In the genomic region with DNA sequence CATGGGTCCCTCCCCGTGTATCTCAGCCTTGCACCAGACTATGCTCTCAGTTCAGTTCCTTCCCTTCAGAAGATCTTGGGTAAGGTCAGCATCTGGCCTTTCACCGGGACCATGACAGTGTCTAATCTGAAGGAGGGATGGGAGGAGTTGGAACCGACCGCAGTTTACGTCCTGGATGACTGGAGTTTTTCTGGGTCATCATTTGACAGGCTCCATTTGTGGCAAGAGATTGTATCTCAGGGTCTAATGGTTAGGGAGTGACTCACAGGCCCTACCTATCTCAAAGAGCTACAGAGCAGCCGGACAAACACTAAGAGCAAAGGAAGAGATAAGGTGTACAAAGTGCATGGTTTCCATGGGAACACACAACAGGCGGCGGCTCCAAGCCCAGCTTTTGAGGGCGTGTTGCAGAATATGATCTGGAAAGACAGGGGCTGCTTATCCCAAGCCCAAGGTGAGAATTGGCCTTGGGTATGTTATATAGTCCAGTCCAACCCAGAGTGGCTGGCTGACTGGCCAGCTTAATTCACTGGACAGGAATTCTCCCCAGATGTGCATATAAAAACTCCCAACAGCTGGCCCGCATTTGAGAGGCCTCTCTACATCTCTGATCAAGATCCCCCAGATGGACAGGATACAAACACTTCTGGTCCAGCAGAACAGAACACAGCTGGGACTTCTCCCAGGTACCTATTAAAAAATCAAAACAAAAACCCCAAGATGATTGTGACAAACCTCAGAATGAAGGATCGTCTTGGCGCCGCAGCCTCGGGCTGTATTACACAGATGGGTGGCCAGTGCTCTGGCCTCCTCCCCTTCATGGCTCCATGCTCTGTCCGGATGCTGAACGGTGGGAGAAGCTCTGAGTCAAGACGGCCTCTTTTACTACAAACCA, we compare ENCODE assay signal across 1 mouse cellular context.
A peak's percentile ranks its signal among the peaks of the same experiment; 100 is the strongest.
TF ChIP-seq lines count a peak whose summit lies in the region.

No protein-coding gene starts in this region.

TF ChIP-seq in MEL, 35 proteins besides CTCF, POLR2A, EP300 and RAD21 (continued from another document):
- TF ChIP-seq MAFK (IDR thresholded peaks at IDR 0.05; ENCODE audit: borderline replicate concordance, low read depth, low read length) = no peak
- TF ChIP-seq ZKSCAN1 (IDR thresholded peaks at IDR 0.05; ENCODE audit: low read depth, low read length) = no peak
- no peak for TF ChIP-seq TBP (IDR thresholded peaks at IDR 0.05; ENCODE audit: low read depth, low read length)
- TF ChIP-seq SIN3A (IDR thresholded peaks at IDR 0.05; ENCODE audit: low read length) = peak; percentile 73
- no peak for TF ChIP-seq CHD1 (IDR thresholded peaks at IDR 0.05; ENCODE audit: low read depth, low read length)
- TF ChIP-seq ZNF384 (IDR thresholded peaks at IDR 0.05; ENCODE audit: low read depth, low read length) = no peak
- peak; percentile 86 for TF ChIP-seq TAL1 (IDR thresholded peaks at IDR 0.05; ENCODE audit: low read length)
- no peak for TF ChIP-seq UBTF (IDR thresholded peaks at IDR 0.05; ENCODE audit: borderline replicate concordance, insufficient read depth, low read depth, low read length)
- TF ChIP-seq MYB (IDR thresholded peaks at IDR 0.05; ENCODE audit: low read depth, low read length) = no peak
- peak; percentile 70 for TF ChIP-seq TCF12 (IDR thresholded peaks at IDR 0.05; ENCODE audit: low read depth, low read length)
- no peak for TF ChIP-seq USF1 (IDR thresholded peaks at IDR 0.05; ENCODE audit: low read depth, low read length)
- TF ChIP-seq ZC3H11A (IDR thresholded peaks at IDR 0.05; ENCODE audit: low read depth, low read length) = no peak
- no peak for TF ChIP-seq MYC (IDR thresholded peaks at IDR 0.05; ENCODE audit: low read depth, low read length)
- no peak for TF ChIP-seq MXI1 (IDR thresholded peaks at IDR 0.05; ENCODE audit: low read depth, low read length)
- no peak for TF ChIP-seq HCFC1 (IDR thresholded peaks at IDR 0.05; ENCODE audit: low read depth, low read length)
- no peak for TF ChIP-seq BHLHE40 (IDR thresholded peaks at IDR 0.05; ENCODE audit: borderline replicate concordance, low read depth, low read length)
- TF ChIP-seq RCOR1 (IDR thresholded peaks at IDR 0.05; ENCODE audit: low read depth, low read length) = no peak
